Mouse (Mus musculus): ENCODE results near the gene Sorcs2. TPM values are rescaled to one million over a fixed set of nuclear protein-coding genes. Genes with fewer than 3 reads are reported as not detected.

Gene Sorcs2
- polyA plus RNA-seq, 1 experiment from 2014 or later, result 11.1 TPM

DNA sequence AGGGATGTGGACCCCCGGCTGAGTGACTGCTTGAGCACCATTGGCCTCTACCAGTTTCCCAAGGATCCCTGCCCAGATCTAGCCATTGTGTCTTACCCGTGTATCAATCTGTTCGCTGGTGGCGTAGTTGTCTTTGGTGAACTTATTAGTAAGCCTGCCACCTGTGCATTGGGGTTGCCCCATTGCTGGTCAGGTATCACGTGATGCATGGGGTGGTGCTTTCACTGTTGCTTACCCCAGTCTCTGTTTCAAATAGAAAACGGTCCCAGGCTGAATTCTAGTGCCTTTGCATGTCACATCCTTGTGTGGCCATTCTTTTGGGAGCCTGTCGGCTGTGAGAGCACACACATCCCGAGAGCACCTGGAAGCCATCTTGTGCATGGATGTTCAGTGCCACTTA lies 409.9 kb downstream of the Sorcs2 start:
- no peaks in the 10 kb centered on the region for H3K4me1 ChIP-seq (ENCODE audit: control insufficient read depth, insufficient read depth, low read length)
- no peak for ATAC-seq (ENCODE audit: low read depth)
- H3K4me3 ChIP-seq (ENCODE audit: low read depth, low read length), result no peak overlapping the region
- H3K9ac ChIP-seq (replicated peaks; ENCODE audit: low read depth, low read length), result no peak overlapping the region
- H3K4me2 ChIP-seq (ENCODE audit: low read depth, low read length), result no peak overlapping the region
- WGBS, result 92% methylated on average over 8 of the region's 8 CpGs
- no peak overlapping the region for H3K27ac ChIP-seq (ENCODE audit: low read depth, low read length)
- no peaks in the 10 kb centered on the region for H3K9me3 ChIP-seq (ENCODE audit: control insufficient read depth, low read length)
- peaks cover 49% of the 10 kb centered on the region for H3K36me3 ChIP-seq (ENCODE audit: control insufficient read depth, insufficient read depth, low read length)
- no peaks in the 10 kb centered on the region for H3K27me3 ChIP-seq (ENCODE audit: control insufficient read depth, insufficient read depth, low read length)

DNA sequence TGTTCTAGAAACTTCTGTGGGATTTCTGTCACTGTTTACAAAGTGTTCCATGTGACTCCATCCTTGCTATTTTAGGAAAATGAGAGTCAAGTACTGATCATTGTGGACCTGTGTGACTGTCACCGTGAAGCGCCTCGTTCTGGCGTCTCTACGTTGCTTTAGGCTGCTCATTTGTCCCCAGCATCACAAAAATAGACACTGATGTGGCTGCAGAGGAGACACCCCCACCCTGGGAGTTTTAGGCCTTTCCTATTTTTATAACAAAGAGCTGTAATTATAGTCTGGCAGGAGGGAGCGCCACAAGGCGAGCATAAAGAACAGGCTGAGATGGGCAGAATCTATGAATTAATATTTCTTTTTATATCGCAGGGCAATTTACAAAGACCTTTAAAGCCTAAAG lies 412.3 kb downstream of the Sorcs2 start:
- Histone ChIP-seq H3K27ac (ENCODE audit: low read depth, low read length) (no peak overlapping the region), H3K9me3 (ENCODE audit: control insufficient read depth, low read length) (no peaks in the 10 kb centered on the region), H3K4me2 (ENCODE audit: low read depth, low read length) (no peak overlapping the region), H3K4me3 (ENCODE audit: low read depth, low read length) (no peak overlapping the region), H3K4me1 (ENCODE audit: control insufficient read depth, insufficient read depth, low read length) (no peaks in the 10 kb centered on the region), H3K9ac (replicated peaks; ENCODE audit: low read depth, low read length) (no peak overlapping the region), H3K36me3 (ENCODE audit: control insufficient read depth, insufficient read depth, low read length) (peaks cover 50% of the 10 kb centered on the region), H3K27me3 (ENCODE audit: control insufficient read depth, insufficient read depth, low read length) (no peaks in the 10 kb centered on the region)
- no peak for ATAC-seq (ENCODE audit: low read depth)
- 87% methylated on average over 8 of the region's 8 CpGs for WGBS

DNA sequence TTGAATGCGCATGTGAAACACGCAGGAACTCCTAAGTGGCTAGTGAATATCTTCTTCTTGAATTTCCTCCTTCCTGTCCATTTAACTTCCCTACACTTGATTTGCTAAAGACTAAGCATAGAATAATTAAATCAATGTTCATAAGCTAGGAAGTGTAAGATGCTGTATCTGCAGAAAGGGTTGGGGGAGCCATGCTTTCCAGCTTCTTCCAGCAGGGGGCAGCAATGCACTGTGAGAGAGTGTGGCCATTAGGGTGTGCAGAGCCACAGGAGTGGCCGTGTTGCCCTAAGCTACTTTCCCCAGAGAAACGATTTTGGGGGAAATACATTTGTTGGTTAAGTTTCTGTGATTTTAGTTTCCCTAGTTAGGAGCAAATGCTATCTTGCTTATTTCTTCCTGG lies 416.0 kb downstream of the Sorcs2 start:
- Histone ChIP-seq H3K36me3 (ENCODE audit: control insufficient read depth, insufficient read depth, low read length) (peaks cover 46% of the 10 kb centered on the region), H3K4me1 (ENCODE audit: control insufficient read depth, insufficient read depth, low read length) (no peaks in the 10 kb centered on the region), H3K9me3 (ENCODE audit: control insufficient read depth, low read length) (no peaks in the 10 kb centered on the region), H3K9ac (replicated peaks; ENCODE audit: low read depth, low read length) (no peak overlapping the region), H3K27me3 (ENCODE audit: control insufficient read depth, insufficient read depth, low read length) (no peaks in the 10 kb centered on the region), H3K27ac (ENCODE audit: low read depth, low read length) (no peak overlapping the region), H3K4me3 (ENCODE audit: low read depth, low read length) (no peak overlapping the region), H3K4me2 (ENCODE audit: low read depth, low read length) (no peak overlapping the region)
- peak; percentile 63; the same call in 1 of the 2 replicates for ATAC-seq (ENCODE audit: low read depth)
- 35% methylated on average over 4 of the region's 4 CpGs for WGBS

DNA sequence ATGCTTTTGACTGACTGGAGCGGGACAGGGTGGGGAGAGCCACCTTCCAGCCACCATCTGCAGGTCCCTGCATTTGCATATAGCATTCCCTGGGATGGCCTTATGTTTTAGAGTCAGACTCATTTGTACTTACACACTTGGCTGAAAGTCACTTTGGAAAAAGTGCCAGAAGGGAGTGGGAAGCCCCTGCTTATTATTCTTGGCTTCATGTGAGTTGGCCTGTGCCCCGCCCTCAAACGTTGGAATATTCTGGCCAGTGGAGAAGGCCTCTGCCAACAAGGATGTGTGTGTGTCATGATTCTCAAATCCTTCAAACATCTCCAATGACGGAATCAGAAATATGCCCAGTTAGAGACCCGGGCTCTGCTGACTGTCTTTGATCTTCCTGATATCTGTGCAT lies 416.6 kb downstream of the Sorcs2 start:
- 86% methylated on average over 5 of the region's 5 CpGs for WGBS
- Histone ChIP-seq H3K36me3 (ENCODE audit: control insufficient read depth, insufficient read depth, low read length) (peaks cover 50% of the 10 kb centered on the region), H3K9me3 (ENCODE audit: control insufficient read depth, low read length) (no peaks in the 10 kb centered on the region), H3K4me3 (ENCODE audit: low read depth, low read length) (no peak overlapping the region), H3K27me3 (ENCODE audit: control insufficient read depth, insufficient read depth, low read length) (no peaks in the 10 kb centered on the region), H3K4me2 (ENCODE audit: low read depth, low read length) (no peak overlapping the region), H3K9ac (replicated peaks; ENCODE audit: low read depth, low read length) (no peak overlapping the region), H3K4me1 (ENCODE audit: control insufficient read depth, insufficient read depth, low read length) (no peaks in the 10 kb centered on the region), H3K27ac (ENCODE audit: low read depth, low read length) (no peak overlapping the region)
- ATAC-seq (ENCODE audit: low read depth), result no peak

DNA sequence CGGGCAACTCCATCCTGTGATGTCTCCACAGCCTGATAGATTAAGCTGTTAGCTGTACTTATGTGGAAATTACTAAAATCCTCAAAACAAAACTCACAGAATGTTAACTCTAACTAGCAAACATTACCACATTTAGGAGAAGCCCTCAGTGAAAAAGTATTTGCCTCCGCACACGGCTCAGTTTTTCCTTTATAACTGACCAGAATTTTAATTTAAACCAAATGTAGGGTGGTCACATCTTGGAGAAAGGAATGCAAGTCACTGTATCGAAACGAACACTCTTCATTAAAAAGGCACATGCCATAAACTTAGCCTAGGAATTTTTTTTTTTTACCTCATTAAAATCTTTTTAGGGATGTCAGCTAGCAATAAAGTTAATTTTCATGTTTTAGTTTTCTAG lies 417.4 kb downstream of the Sorcs2 start:
- no peak for ATAC-seq (ENCODE audit: low read depth)
- no peaks in the 10 kb centered on the region for H3K9me3 ChIP-seq (ENCODE audit: control insufficient read depth, low read length)
- 89% methylated on average over 5 of the region's 5 CpGs for WGBS
- H3K27ac ChIP-seq (ENCODE audit: low read depth, low read length), result no peak overlapping the region
- no peaks in the 10 kb centered on the region for H3K4me1 ChIP-seq (ENCODE audit: control insufficient read depth, insufficient read depth, low read length)
- H3K9ac ChIP-seq (replicated peaks; ENCODE audit: low read depth, low read length), result no peak overlapping the region
- no peak overlapping the region for H3K4me2 ChIP-seq (ENCODE audit: low read depth, low read length)
- no peaks in the 10 kb centered on the region for H3K27me3 ChIP-seq (ENCODE audit: control insufficient read depth, insufficient read depth, low read length)
- H3K36me3 ChIP-seq (ENCODE audit: control insufficient read depth, insufficient read depth, low read length), result peaks cover 47% of the 10 kb centered on the region
- H3K4me3 ChIP-seq (ENCODE audit: low read depth, low read length), result no peak overlapping the region

- ATAC-seq (ENCODE audit: low read depth), result peak; percentile 82
- Histone ChIP-seq H3K4me1 (ENCODE audit: control insufficient read depth, insufficient read depth, low read length) (peaks cover 4% of the 10 kb centered on the region), H3K36me3 (ENCODE audit: control insufficient read depth, insufficient read depth, low read length) (peaks cover 44% of the 10 kb centered on the region), H3K9ac (replicated peaks; ENCODE audit: low read depth, low read length) (no peak overlapping the region), H3K4me3 (ENCODE audit: low read depth, low read length) (no peak overlapping the region), H3K4me2 (ENCODE audit: low read depth, low read length) (no peak overlapping the region), H3K27me3 (ENCODE audit: control insufficient read depth, insufficient read depth, low read length) (no peaks in the 10 kb centered on the region), H3K27ac (ENCODE audit: low read depth, low read length) (no peak overlapping the region), H3K9me3 (ENCODE audit: control insufficient read depth, low read length) (no peaks in the 10 kb centered on the region)
- WGBS, result 16% methylated on average over 5 of the region's 5 CpGs
These were observed 422.3 kb downstream of the Sorcs2 start for GRCm38 (mm10) chr5:35975681-35976080.

- WGBS, result 90% methylated on average over 15 of the region's 15 CpGs
- peaks cover 48% of the 10 kb centered on the region for H3K36me3 ChIP-seq (ENCODE audit: control insufficient read depth, insufficient read depth, low read length)
- H3K9ac ChIP-seq (replicated peaks; ENCODE audit: low read depth, low read length), result no peak overlapping the region
These were observed 423.7 kb downstream of the Sorcs2 start for GRCm38 (mm10) chr5:35974265-35974664.

GRCm38 (mm10) chr5:35973800-35974199 lies 424.1 kb downstream of the Sorcs2 start:
- peaks cover 5% of the 10 kb centered on the region for H3K4me1 ChIP-seq (ENCODE audit: control insufficient read depth, insufficient read depth, low read length)
- no peaks in the 10 kb centered on the region for H3K9me3 ChIP-seq (ENCODE audit: control insufficient read depth, low read length)
- WGBS, result 76% methylated on average over 12 of the region's 12 CpGs
- no peak overlapping the region for H3K4me2 ChIP-seq (ENCODE audit: low read depth, low read length)
- no peaks in the 10 kb centered on the region for H3K27me3 ChIP-seq (ENCODE audit: control insufficient read depth, insufficient read depth, low read length)
- no peak overlapping the region for H3K9ac ChIP-seq (replicated peaks; ENCODE audit: low read depth, low read length)
- peaks cover 47% of the 10 kb centered on the region for H3K36me3 ChIP-seq (ENCODE audit: control insufficient read depth, insufficient read depth, low read length)
- no peak overlapping the region for H3K4me3 ChIP-seq (ENCODE audit: low read depth, low read length)
- H3K27ac ChIP-seq (ENCODE audit: low read depth, low read length), result no peak overlapping the region
- no peak for ATAC-seq (ENCODE audit: low read depth)

More at GRCm38 (mm10) chr5:35974265-35974664, 423.7 kb downstream of the Sorcs2 start:
- Histone ChIP-seq H3K4me2 (ENCODE audit: low read depth, low read length) (no peak overlapping the region), H3K27ac (ENCODE audit: low read depth, low read length) (no peak overlapping the region), H3K27me3 (ENCODE audit: control insufficient read depth, insufficient read depth, low read length) (no peaks in the 10 kb centered on the region), H3K4me1 (ENCODE audit: control insufficient read depth, insufficient read depth, low read length) (peaks cover 5% of the 10 kb centered on the region), H3K4me3 (ENCODE audit: low read depth, low read length) (no peak overlapping the region), H3K9me3 (ENCODE audit: control insufficient read depth, low read length) (no peaks in the 10 kb centered on the region)
- no peak for ATAC-seq (ENCODE audit: low read depth)

DNA sequence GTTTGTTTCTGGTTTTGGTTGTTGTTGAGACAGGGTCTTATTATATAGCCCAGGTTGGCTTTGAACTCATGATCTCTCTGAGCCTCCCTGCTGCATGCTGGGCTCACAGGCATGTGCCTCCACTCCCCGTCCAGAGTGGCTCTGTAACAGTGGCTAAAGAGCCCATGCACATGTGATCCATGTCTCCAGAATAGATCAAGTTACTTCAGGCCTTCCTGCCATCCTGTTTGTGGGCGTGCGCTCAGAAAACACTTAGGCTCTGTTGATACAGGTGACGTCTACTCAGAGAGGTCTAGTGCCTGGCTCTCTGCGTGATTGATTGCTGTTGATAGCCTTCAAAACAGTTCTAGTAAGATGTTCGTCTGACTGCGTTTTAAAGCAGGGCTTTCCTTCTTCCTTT lies 425.2 kb downstream of the Sorcs2 start:
- no peak for ATAC-seq (ENCODE audit: low read depth)
- Histone ChIP-seq H3K4me2 (ENCODE audit: low read depth, low read length) (no peak overlapping the region), H3K4me3 (ENCODE audit: low read depth, low read length) (no peak overlapping the region), H3K36me3 (ENCODE audit: control insufficient read depth, insufficient read depth, low read length) (peaks cover 47% of the 10 kb centered on the region), H3K9ac (replicated peaks; ENCODE audit: low read depth, low read length) (no peak overlapping the region), H3K27me3 (ENCODE audit: control insufficient read depth, insufficient read depth, low read length) (no peaks in the 10 kb centered on the region), H3K4me1 (ENCODE audit: control insufficient read depth, insufficient read depth, low read length) (peaks cover 5% of the 10 kb centered on the region), H3K9me3 (ENCODE audit: control insufficient read depth, low read length) (no peaks in the 10 kb centered on the region), H3K27ac (ENCODE audit: low read depth, low read length) (no peak overlapping the region)
- WGBS, result 79% methylated on average over 7 of the region's 7 CpGs
